Mouse (Mus musculus): Measurements from ENCODE around the gene Clk4. TPM values are rescaled to one million over a fixed set of nuclear protein-coding genes. Genes with fewer than 3 reads are reported as not detected.

Clk4 gene
- total RNA-seq, 2 experiments from 2014 or later = 138 to 185 TPM

DNA sequence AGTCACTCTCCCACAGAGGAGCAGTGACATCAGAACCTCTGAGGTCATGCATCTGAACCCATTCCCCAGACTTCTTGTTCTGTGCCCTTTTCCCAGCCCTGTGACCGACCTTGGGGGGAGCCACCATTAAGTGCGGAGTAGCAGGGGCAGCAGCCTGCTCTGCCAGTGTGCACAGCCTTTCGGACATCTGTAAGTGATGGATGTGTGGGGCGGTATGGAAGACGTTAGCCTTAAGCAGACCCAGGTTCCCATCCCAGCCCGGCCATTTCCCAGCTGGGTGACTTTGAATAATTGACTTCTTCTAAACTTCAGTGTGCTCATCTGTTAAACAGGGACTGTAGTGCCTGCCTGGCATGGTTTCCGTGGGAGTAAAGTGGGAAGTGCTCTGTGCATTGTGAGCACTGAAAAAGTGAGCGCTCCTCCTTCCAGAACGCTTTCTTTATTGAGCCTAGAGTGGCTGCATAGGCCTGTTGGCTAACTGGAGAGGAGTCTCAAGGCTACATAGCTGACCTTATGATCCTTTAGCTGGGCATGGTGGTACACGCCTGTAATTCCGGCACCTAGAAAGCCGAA is 42.5 kb downstream of the Clk4 start:
- ATAC-seq (replicated peaks; ENCODE audit: poor library complexity) = no peak

GRCm38 (mm10) chr11:51308306-51308705 is 46.8 kb downstream of the Clk4 start:
- no peak for ATAC-seq (replicated peaks; ENCODE audit: poor library complexity)

- ATAC-seq (replicated peaks; ENCODE audit: poor library complexity) = no peak
Measured at GRCm38 (mm10) chr11:51311846-51312245, 50.3 kb downstream of the Clk4 start.

- no peak for ATAC-seq (replicated peaks; ENCODE audit: poor library complexity)
Measured at GRCm38 (mm10) chr11:51315991-51316810, 54.7 kb downstream of the Clk4 start.

- ATAC-seq (replicated peaks; ENCODE audit: poor library complexity) = no peak
Measured at GRCm38 (mm10) chr11:51320609-51321008, 59.1 kb downstream of the Clk4 start.

DNA sequence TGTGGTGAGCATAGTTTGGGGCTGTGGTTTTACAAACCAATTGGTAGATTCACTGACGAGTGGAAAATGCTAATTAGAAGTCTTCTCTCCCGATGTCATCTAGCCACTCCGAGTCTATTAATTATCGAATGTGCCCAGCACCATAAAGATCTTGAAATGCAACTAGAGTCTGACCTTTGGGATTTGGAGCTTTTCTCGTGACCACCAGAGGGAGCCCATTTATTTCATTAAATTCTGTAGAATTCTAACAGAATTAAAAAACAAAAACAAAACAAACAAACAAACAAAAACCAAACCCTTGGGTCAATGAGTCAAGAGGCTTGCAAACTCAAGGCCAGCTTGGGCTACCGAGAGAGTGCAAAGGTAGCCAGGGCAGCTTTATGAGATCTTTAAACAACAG is 65.4 kb downstream of the Clk4 start:
- no peak for ATAC-seq (replicated peaks; ENCODE audit: poor library complexity)

DNA sequence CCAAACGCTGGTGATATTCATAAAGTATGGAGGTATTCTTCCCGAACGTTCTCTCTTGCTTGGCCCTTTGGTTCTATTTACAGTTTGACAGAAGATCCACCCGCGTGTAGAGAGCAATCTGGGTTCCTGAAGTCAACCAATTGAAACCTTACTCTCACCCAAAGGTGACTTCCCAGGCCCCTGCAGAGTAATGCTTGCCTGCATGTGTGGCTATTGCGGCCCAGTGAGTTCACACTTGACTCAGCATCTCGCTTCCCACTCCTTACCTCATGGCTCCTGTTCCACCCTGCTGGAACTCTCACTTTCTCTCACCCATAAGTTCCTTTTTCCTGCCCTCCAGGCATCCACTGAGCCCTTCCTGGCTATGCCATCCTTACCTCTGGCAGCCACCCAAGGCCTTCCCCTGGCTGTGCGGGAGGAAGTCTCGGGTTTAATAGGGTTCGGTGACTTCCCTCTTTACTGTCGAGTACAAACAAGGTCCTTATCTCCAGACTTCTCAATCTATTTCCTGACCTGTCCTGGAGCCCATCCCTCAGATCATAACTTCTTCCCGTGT is 66.9 kb downstream of the Clk4 start:
- peak; percentile 61 for ATAC-seq (replicated peaks; ENCODE audit: poor library complexity)

- ATAC-seq (replicated peaks; ENCODE audit: poor library complexity) = no peak; the same call in 1 of the 2 replicates
Measured at GRCm38 (mm10) chr11:51329837-51330714, 68.5 kb downstream of the Clk4 start.

Other genes with a start within 250 kb of the Clk4 start
- not detected in 2 replicates for gene Olfr54, start 247.5 kb upstream of the Clk4 start, total RNA-seq (2015)
- not detected in 2 replicates for gene Olfr54, start 247.5 kb upstream of the Clk4 start, total RNA-seq (2017)
- gene Olfr1375, start 213.6 kb upstream of the Clk4 start, total RNA-seq (2015) = not detected in 2 replicates
- gene Olfr1375, start 213.6 kb upstream of the Clk4 start, total RNA-seq (2017) = not detected in 2 replicates
- not detected in 2 replicates for gene Zfp354a, start 202.5 kb upstream of the Clk4 start, total RNA-seq (2015)
- not detected in 2 replicates for gene Zfp354a, start 202.5 kb upstream of the Clk4 start, total RNA-seq (2017)
- gene Gm12569, start 41.3 kb upstream of the Clk4 start, total RNA-seq (2015) = not detected in 2 replicates
- gene Gm12569, start 41.3 kb upstream of the Clk4 start, total RNA-seq (2017) = not detected in 2 replicates
- gene BC049762, start 1.3 kb downstream of the Clk4 start, total RNA-seq (2015) = 2.3 and 2.6 TPM in 2 replicates
- 0.29 TPM in 1 of 2 replicates, not detected in the other for gene BC049762, start 1.3 kb downstream of the Clk4 start, total RNA-seq (2017)
- 0.02 TPM in 1 of 2 replicates, not detected in the other for gene Col23a1, start 28.2 kb downstream of the Clk4 start, total RNA-seq (2015)
- gene Col23a1, start 28.2 kb downstream of the Clk4 start, total RNA-seq (2017) = 0.03 TPM in 1 of 2 replicates, not detected in the other